Mouse (Mus musculus): ENCODE results near the gene Ifrd1.
A peak's percentile ranks its signal among the peaks of the same experiment; 100 is the strongest.
"Not testable (repeated sequence)": the region's sequence is repeated elsewhere in the genome, so short reads cannot be mapped to it uniquely, and the experiment has no call there.

The Ifrd1 gene

DNA sequence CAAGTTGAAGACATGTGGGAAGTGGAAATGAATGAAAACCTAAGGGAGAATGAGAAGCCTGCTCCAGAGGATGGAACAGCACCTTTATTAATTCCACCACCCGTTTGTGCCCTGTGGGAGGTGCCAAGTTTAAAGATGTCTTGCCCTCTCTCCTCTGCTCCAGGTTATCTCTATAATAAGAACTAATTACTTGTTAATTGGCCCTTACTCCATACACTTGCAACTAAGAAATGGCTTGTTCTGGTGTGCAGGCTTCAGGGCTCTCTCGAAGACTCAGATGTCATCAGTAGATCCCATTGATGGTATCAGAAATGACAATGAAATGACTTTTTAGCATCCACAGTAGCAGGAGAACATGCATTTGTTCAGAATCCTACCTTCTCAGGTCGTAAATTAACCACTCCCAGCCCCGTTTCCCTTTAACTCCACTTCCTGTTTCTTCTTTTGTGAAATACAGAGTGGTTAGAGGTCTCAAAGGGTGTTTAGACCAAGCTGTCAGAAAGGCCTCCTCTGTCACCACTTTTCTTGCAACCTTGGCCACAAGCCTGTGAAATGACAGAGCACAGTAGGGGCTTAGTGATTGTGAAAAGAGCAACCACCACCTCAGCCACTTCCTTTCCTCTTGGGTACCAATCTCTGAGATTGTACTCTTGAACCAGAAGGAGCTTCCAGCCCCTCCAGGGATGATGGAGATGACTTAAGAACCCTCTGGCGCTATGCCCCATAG is at the start of gene Ifrd1:
Ifrd1 (minus strand) TSS at position 51 of the 727 bp plus-strand sequence.
- peak; percentile 23 to 45 for DNase-seq

DNA sequence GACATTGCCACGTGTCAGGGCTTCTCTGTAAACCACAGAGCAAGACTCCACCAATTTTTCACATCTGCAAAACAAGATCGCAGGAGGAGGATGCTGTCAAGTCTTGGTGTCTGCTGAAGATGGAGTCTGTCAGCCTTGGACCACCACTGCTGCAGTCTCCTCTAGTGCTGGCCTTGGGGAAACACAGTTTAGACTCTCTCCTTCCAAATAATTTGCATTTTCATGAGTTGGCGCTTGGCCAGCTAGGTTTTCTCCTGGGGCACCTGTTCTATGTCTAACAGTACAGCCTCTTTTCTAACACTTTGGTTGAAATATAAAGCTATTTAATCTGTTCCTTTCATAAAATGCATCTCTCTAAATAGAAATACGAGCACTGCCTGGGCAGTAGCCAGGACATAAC is 38.2 kb upstream of the Ifrd1 start:
- DNase-seq: no peak

DNA sequence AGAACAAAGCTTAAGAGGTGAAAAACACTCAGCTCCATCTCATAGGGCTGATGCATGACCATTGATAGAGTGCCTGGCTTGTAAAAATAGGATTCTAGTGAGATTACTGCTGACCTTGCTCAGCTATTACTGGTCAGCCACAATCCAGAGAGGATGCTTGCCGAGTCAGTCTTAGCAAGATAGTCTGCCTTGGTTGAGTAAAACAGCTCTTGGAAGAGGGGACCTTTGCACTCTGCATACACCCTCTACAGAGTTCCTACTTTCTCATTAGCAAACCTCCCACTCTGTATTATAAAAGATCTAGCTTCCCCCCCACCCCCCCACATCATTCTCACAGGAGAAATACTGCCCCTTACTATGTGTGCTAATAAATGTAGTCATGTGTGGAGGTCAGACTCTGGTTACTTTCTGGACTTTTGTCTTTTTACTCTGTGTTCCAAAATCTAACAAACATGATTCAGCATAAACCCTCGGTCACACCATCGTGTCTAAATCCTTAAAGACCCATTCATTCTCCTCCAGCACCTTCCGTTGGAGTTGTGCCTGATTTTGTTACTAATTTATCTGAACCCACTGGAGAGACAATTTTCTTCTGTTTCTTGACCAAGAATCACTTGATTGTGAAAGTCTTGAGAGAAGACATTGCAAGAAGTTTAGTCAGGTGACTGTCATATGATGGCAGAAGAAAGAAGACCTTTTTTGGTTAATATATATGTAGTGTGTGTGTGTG is 32.5 kb upstream of the Ifrd1 start:
- DNase-seq: no peak

DNA sequence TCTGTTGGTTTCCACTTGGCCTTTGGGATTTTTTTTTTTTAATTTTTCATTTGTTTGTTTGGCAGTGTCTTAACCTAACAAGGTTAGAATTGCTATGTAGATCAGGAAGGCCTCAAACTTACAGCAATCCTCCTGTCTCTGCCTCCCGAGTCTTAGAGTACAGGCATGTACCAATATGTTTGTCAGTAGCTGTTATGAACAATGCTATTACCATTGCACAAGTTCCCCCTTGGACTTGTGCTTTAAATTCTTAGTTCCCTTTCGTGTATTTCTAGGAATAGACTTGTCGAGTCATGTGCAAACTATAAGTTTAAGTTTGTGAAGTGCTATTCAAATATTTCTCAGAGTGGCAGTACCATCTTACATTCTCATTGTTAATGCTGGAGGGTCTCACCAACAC is 29.3 kb upstream of the Ifrd1 start:
- no peak for DNase-seq

DNA sequence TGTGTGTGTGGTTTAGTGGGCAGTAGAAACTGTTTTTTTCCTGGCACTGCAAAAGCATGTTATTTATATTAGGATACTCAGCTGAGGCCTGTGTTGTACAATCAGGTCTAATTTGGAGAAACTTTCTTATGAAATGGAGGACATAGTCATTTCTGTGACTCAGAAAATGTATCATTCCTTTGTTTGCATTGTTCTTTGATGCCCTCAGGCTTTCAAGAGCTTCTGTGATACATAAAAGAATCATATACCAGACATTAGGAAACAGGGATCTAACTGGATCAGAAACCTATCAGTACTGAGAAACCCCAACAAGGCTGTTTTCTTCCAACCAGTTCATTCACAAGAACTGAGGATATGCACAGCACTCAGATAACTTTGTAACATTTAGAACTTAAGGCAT is 26.6 kb upstream of the Ifrd1 start:
- DNase-seq: no peak

DNA sequence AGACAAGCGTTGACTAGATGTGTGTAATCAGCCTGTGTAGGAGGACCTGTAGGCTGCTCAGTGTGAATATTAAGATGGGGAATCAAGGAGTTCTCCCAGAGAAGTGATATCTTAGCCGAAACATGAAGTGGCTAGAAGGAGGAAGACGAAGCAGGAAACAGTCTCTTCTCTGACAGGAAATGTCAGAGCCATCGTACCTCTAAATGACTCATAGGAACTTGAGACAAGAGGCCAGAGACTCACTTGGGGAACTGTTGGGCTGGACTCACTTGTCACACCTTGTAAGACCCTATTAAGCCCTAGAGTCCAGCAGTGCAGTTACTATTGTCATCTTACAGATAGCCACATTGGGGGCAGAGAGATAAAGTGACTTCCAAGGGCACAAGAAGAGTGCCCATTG is 25.0 kb upstream of the Ifrd1 start:
- no peak for DNase-seq

DNA sequence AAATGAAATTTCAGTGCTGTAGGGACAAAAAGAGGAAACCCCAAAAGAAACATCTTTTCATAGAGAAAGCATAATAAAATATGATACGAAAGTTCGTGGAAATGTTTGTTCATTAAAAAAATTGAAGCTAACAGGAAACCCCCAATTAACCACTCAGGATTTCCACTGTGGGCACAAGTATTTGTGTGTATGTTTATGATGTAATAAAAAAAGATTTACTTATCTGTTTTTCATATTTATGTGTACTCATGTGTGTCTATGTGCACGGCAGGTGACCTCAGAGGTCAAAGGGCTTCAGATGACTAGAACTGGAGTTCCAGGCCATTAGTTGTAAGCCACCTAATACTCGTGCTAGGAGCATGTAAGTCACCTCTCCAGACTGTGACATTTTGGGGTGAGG is 24.4 kb upstream of the Ifrd1 start:
- no peak for DNase-seq

DNA sequence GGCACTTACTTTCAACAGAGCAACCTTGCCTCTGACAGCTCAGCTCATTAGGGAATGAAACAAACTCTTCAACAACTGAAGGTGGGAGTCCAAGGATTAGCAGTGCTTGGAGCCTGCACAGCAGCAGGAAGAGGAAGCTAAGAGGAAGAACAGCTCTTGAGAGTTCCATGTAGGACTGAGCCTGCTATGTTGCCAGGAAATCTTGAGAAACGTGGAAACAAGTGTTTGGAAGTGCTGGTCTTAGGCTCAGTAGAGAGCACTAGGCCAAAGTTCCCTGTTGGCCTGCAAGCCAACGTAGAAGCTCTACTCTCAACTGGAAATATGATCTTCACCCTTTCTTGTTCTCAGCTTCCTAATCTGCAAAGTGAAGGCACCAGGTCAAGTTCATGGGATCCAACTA is 20.0 kb upstream of the Ifrd1 start:
- DNase-seq: no peak

DNA sequence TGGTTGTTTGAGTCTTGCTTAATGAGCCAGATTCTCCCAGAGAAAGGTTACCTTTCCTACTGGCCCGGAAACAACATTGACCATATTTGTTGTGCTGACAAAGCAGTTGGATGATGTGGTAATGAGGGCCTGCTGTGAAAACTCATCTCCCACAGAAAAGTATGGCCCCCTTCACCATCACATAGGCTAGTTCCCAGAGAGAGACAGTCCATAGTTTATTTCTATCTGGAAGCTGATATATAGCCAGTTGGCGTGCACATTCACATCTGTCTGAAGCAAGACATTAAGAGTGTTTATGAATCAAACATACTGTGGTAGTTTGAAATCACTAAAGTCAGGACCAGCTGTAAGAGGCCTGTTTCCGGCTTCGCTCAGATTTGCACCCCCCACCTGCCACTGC is 15.4 kb upstream of the Ifrd1 start:
- no peak for DNase-seq

DNA sequence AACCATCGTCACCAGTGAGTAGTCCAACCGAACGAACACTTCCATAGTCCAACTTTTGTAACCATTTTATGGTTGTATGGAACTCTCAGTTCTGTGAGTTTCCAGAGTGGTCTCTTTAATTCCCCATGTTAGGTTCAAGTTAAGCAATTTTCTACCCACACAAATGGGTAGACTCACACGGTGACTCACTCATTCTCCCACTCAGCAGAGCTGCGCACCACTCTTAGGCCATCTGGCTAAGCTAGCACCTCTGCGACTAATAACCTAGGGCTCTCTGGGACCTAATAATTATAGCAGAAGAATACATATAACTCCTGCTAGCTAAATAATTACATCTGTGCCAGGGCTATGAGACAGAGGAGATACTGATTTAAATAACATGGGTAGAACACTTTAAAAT is 14.7 kb upstream of the Ifrd1 start:
- DNase-seq: no peak

DNA sequence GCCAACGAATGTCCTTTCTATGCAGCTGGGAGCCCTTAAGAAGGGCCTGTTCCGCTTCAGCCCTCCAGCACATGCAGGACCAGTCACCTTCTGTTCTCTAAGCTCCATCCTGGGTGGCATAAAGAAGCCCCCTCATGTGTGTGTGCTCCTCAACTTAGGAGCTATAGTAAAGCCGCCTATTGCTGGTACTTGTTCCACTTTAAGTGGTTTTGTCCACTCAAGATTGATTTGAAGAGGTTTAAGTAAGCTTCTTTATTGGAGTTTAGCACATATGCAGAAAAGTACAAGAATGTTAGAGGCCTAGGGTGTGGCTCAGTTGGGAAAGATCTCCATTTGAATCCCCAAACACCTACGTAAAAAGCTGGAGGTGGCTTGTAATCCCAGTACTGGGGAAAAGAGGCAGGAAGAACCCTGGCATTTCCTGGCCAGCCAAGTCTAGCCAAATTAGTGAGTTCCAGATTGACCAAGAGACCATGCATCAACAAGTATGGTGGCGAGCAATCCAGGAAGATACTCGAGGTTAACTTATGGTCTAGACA is 10.2 kb upstream of the Ifrd1 start:
- DNase-seq: no peak

DNA sequence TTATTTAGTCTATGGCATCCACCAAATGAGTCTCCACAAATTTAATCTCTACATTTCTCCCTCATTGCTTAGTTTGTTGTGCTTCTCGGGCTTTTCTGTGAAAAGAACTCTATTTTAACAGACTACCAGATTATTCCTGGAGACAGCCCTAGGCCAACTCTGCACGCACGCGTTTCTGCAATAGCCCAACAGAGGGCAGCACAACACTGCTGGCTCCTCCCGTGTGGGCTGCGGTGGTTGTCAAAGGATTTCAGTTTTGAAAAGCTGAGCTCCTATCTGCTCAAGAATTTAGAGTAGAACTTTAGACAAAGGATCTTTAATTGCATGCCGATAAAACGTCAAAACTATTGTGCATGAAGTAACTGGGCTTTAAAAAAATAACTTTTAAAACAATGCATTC is 8.9 kb upstream of the Ifrd1 start:
- DNase-seq: peak; percentile 83 to 90

DNA sequence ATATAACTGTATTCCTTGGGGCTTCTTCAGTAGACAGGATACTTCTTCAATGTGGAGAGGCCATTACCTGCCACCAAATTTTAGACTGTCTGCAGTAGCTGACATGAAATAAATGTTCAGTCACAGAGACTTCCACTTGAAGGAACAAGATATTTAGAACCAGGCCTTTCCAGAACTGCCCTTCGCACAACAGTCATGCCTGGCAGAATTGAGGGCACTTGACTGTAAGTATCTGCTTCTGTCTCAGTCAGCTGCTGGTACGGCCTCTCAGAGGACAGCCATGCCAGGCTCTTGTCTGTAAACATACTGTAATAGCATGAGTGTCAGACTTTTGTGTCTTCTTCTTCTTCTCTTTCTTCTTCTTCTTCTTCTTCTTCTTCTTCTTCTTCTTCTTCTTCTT is 8.2 kb upstream of the Ifrd1 start:
- no peak for DNase-seq

DNA sequence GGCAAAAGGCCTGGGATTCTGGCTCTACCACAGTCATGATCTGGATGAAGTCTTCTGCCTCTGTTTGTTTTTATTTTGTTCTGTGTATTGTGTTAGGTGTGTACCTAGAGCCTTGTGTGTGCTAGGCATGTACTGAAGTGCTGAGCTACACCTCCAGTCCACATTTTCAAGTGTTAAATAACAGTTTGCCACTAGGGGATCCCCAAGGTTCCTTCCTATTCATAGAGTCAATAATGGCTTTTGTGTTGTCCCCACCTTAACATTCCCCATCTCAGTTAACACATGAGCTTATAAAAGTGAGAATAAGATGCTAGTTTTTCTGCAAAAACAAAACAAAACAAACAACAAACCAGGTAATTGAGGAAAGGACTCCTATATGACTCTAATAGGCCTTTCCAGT is 7.7 kb upstream of the Ifrd1 start:
- DNase-seq: no peak

DNA sequence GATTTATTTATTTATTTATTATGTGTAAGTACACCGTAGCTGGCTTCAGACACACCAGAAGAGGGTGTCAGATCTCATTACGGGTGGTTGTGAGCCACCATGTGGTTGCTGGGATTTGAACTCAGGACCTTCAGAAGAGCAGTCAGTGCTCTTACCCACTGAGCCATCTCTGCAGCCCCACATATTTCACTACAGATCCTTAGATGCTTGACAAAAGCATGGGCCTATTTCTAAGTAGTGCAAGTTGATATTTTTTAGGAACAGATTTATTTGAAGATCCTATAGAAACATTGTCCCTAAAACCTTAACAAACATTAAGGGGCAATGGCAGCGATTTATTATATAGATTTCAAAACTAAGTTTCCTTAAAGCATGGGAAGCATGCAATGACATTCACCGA is 7.0 kb upstream of the Ifrd1 start:
- DNase-seq: not testable (repeated sequence)

DNA sequence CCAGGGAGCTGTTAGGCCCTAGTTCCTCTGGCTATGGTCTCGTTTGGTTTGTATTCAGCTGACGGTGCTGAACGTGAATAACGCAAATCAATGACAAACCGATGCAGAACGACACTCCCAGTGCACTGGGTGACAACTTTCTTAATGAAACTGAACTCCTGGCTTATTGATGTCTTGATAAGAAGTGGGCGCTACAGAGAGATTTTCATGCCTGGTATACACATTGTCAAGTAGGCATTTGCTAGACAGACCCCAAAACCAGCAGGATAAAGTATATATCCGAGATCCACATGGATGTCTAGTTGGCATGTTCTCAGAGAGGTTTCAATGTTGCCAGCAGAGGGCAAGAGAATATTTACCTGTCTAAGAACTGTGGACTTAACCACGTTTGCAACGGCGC is 6.4 kb upstream of the Ifrd1 start:
- DNase-seq: no peak

DNA sequence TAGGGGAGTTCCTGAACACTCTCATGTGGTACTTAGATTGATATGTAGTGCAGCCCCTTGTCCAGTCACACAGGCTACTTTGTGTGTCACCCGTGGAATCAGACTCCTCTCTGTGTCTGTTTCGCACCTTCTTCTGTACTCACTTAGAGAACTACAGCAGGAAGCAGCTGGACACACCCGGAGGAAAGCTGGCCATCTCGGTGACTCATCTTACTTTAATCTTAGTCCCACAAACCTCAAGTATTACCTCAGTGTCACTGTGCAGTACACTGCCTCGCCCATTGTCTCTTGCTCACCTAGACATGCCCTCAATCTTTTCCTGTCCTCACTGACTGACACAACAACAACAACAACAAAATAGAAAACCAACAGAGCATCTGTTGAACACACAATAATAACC is 4.9 kb upstream of the Ifrd1 start:
- no peak for DNase-seq

DNA sequence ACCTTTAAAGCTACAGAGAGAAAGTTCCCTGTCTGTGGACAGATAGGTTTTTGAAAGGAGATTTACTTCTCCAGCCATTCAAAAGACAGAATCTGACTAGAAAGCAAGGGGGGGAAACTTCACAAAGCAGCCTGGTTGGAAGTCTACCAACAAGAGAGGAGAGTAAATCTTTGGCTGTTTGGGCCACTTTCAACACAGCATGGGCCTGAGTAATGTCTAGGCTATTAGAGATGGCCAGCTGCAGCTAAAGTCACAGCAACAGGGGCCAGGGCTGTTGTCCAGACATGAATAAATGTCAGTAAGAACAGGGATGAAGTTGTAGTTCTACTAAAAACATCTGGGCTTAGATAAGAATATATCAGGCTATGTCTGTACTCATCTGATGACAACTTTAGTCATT is 2.0 kb upstream of the Ifrd1 start:
- peak in 1 of 2 experiments; percentile 51 for DNase-seq

DNA sequence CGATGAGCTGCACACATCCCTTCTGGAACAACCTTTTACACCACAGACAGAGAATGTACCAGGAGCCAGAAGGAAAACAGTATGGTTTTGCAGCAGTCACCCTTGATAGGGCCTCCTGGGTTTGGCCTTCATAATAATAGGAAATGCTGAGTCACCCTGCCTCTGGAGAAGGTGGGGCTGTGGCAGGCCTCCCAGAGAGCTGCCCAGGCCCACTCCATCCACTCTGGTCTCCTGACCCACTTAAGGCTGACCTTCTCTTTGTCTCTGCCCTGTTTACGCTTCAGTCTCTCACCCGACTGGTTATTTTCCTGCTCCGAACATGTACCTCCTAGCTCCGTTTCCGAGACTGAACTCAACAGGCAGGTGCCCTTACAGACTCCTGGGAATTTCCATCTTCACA is 328 bp downstream of the Ifrd1 start:
- DNase-seq: peak; percentile 54 to 74

DNA sequence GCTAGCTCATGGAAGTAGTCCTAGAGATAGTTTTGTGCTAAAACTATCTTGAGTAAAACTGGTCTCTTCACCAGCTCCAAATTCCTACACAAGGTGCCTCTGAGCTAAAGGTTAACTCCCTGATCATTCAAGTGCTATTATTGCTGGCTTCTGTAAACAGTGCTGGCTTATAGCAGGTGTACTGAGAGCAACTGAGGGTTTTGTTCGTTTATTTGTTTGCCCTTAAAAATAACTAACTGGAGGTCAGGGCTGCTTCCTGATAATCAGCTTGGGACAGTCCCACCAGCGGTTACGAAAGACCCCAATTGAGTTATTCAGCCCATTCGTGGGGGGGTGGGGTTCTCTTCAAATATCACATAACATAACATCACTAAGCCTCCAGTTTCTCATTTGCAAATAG is 920 bp downstream of the Ifrd1 start:
- DNase-seq: no peak

DNA sequence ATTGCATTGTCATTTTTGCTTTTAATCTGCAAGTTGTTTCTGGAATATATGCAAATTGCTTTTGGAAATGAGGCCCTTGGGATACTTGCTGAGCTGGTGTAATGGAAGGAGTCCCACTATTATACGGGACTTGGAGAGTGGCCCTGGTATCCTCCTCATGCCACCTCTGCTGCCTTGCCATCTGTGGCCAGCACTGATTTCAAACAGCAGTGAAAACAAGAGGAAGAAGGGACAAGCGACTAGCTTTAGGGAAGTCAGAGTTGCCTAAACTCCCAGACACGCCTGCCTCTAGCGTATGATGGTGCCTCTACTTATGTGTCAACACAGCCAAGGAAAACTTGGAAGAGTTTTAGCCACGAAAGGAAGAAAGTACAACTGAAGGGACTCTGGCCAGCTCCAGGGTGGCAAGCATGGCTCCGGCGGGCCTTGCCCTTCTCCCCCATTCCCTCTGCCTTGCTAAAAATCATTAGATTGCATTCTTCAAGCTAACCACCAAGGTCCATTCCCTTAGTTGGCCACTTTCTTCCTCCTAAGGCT is 2.8 kb downstream of the Ifrd1 start:
- no peak for DNase-seq

DNA sequence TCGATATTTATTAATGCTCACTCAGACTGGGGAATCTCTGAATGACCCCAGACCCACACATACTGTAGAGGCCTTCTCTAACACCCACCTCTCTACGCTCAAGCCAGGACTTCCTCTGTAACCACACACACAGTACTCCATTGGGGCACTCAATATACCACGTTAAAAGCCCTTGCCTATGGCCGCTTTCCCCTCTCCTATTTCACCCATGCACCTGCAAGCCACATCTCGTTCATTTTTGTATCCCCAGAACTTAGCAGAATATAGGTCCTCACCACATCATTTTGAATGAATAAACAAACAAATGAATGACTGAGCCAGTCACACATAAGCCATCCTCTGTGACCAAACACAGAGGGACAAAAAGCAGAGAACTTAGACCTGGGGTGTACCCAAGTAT is 3.4 kb downstream of the Ifrd1 start:
- no peak for DNase-seq

DNA sequence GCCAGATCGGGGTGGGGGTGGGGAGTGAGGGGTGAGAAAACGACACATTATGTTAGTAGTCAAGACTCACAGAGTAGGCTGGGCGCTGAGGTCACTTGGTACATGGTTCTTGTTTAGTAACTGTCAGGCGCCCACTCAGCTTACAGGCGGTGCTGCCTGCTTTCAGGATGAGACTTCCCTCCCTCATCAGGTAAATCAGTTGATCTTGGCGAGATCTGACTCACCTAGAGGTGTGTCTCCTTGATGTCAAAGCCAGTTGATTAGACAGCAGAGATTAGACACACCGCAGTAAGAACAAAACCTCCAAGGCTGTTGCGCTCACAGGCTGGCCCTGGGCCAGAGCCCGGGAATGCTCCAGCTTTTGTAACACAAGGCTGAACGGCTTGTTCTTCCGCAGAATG is 4.5 kb downstream of the Ifrd1 start:
- peak; percentile 60 to 75 for DNase-seq

DNA sequence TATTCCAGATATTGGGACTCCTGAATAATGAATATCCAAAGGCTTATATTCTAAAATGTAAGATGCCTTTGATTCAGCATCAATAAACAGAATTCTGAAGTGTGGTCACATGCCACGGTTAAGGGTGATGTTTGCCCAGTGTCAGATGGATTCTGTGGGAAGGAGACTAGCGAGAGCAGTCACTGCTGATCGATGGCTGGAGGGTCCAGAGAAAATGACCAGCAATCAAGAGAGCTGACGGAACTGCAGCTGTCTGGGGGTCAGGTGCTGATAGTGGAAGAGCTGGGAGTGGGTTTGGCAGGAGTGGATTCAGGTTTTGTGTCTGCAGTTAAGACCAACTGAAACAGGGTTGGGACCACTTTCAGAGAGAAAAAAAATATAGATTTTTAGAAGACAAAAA is 5.1 kb downstream of the Ifrd1 start:
- DNase-seq: no peak
